Mouse (Mus musculus) embryonic facial prominence, embryonic 12.5 days (tissue): Measurements from ENCODE around the gene Bglap3. TPM values are rescaled to one million over a fixed set of nuclear protein-coding genes. Genes with fewer than 3 reads are reported as not detected.
"Not testable (repeated sequence)": the region's sequence is repeated elsewhere in the genome, so short reads cannot be mapped to it uniquely, and the experiment has no call there.

Experiments used
- ATAC-seq: fragments of 200-750 bp; cut with Nextera tagmentation; 2 replicates; pipeline ENCODE4 v1.8.0; 2017; ENCODE audit not compliant: insufficient number of reproducible peaks, insufficient read depth, low FRiP score, low TSS enrichment
- H3K27ac ChIP-seq: fragments of 300-500 bp; sonication (generic); 2 replicates; pipeline ENCODE4 v1.5.1; 2016; ENCODE audit warnings: mild to moderate bottlenecking
- H3K27me3 ChIP-seq: fragments of 300-500 bp; sonication (generic); 2 replicates; pipeline ENCODE4 v1.6.1; 2016; ENCODE audit warnings: mild to moderate bottlenecking, moderate library complexity
- H3K36me3 ChIP-seq: fragments of 300-500 bp; sonication (generic); 2 replicates; pipeline ENCODE4 v1.6.1; 2016; ENCODE audit warnings: mild to moderate bottlenecking
- H3K4me1 ChIP-seq: fragments of 300-500 bp; sonication (generic); 2 replicates; pipeline ENCODE4 v1.6.1; 2016
- H3K4me2 ChIP-seq: fragments of 300-500 bp; sonication (generic); replicated peaks from 2 replicates; pipeline ENCODE4 v1.6.1; 2016; ENCODE audit warnings: mild to moderate bottlenecking, moderate library complexity
- H3K4me3 ChIP-seq: fragments of 300-500 bp; sonication (generic); 2 replicates; pipeline ENCODE4 v1.5.1; 2016; ENCODE audit warnings: mild to moderate bottlenecking
- H3K9ac ChIP-seq: fragments of 300-500 bp; sonication (generic); 2 replicates; pipeline ENCODE4 v1.6.1; 2016; ENCODE audit warnings: mild to moderate bottlenecking, moderate library complexity
- H3K9me3 ChIP-seq: fragments of 300-500 bp; sonication (generic); 2 replicates; pipeline ENCODE4 v1.6.1; 2016; ENCODE audit warnings: mild to moderate bottlenecking, moderate library complexity
- WGBS: fragments of 180-500 bp; shearing (Covaris S2); methylation state at CpG from one replicate; pipeline ENCODE4 v1.1.7; 2016; 5-methylcytosine and 5-hydroxymethylcytosine counted together
- polyA plus RNA-seq: library from polyadenylated mRNA; unstranded; fragments of >200 nt; fragmentation: Nextera tagmentation; extraction: Ambion mirVana; gene quantifications from 2 replicates; pipeline ENCODE4 v1.2.1, GENCODE M21; 2016

Bglap3 gene
- polyA plus RNA-seq, 1 experiment from 2014 or later = 0.17 TPM

DNA sequence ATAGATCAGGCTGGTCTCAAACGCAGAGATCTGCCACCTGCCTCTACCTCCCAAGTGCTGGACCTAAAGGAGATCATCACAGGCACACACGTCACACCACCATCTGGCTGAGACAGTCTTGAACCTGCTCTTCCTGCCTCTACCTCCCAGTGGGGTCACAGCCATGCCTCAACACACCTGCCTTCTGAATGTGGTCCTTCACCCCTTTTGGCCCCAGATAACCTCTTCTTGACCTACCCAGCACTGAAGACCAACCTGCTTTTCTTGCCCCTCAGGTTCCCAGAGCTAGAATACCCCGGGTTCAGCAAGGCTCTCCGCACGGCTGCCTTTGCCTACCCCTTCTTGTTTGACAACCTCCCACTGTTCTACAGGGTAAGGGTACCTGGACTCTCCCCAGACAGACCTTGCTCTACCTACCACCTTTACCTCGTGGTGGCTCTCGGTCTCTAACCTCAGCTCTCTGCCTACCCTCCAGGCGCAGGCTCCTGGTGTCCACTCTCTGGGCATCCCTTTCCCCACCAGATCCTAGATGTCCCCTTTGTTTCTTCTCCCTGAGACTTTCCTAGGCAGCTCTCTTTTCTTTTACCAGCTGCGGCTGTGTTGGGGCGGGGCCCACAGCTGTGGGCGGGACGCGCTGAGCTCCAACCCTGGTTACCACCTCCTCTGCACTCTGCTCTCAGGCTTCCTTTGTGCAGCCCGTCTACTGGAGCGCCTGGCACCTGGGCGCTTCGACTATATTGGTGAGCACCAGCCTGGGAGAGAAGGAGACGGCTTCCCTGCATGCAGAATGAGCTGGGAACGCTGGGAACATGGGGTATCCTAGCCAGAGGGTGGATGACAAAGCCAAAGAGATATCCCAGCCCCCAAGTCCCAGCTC, 3.4 kb upstream of the Bglap3 start:
- H3K27me3 ChIP-seq = not testable (repeated sequence)
- 0 out of 2 replicates have a peak overlapping the region, but pooled peaks have one; percentile 30 for H3K27ac ChIP-seq
- WGBS = 10% methylated on average over 19 of the region's 19 CpGs

DNA sequence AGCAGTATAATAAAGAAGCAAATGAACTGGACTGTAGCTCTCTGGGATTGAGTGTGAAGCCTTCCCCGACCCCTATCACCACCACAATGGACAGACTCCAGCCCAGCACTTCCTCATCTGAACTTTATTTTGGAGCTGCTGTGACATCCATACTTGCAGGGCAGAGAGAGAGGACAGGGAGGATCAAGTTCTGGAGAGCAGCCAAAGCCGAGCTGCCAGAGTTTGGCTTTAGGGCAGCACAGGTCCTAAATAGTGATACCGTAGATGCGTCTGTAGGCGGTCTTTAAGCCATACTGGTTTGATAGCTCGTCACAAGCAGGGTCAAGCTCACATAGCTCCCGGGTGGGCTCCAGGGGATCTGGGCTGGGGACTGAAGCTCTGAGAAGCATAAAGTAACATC, 4.0 kb downstream of the Bglap3 start:
- peaks cover 25% of the 10 kb centered on the region for H3K27me3 ChIP-seq
- H3K4me1 ChIP-seq, H3K9ac ChIP-seq, H3K9me3 ChIP-seq, H3K27ac ChIP-seq, H3K4me2 ChIP-seq, H3K36me3 ChIP-seq, ATAC-seq, H3K4me3 ChIP-seq: not testable (repeated sequence)
- whole genome bisulfite sequencing = 85% methylated on average over 7 of the region's 7 CpGs

More for the DNA sequence above, 3.4 kb upstream of the Bglap3 start:
- not testable (repeated sequence) for H3K9ac ChIP-seq, H3K9me3 ChIP-seq, H3K36me3 ChIP-seq, H3K4me1 ChIP-seq
- peak; percentile 84 for ATAC-seq
- Histone ChIP-seq H3K4me2 (peak overlapping the region; percentile 44), H3K4me3 (peak overlapping the region; percentile 19; the same call in 1 of the 2 replicates)

DNA sequence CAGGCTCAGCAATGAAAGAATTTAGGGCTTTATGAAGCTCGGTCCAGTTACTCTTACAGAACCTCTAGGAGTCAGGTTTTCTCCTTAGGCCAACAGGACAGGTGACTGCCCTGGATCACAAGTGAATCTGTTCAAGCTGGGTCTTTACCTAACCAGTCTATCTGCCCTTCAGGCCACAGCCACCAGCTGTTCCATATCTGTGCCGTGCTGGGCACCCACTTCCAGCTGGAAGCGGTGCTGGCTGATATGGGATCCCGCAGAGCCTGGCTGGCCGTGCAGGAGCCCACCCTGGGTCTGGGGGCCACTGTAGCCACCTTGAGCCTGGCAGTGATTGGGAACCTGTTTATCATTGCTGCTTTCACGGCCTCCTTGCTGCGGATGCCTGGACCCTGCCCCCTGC, 5.0 kb downstream of the Bglap3 start:
- 43% methylated on average over 3 of the region's 7 CpGs for WGBS
- 0 out of 2 replicates have a peak, but pooled peaks have one; percentile 12 for ATAC-seq
- not testable (repeated sequence) for H3K36me3 ChIP-seq, H3K9ac ChIP-seq, H3K4me1 ChIP-seq, H3K27ac ChIP-seq, H3K4me2 ChIP-seq, H3K4me3 ChIP-seq, H3K9me3 ChIP-seq
- H3K27me3 ChIP-seq = peaks cover 25% of the 10 kb centered on the region

DNA sequence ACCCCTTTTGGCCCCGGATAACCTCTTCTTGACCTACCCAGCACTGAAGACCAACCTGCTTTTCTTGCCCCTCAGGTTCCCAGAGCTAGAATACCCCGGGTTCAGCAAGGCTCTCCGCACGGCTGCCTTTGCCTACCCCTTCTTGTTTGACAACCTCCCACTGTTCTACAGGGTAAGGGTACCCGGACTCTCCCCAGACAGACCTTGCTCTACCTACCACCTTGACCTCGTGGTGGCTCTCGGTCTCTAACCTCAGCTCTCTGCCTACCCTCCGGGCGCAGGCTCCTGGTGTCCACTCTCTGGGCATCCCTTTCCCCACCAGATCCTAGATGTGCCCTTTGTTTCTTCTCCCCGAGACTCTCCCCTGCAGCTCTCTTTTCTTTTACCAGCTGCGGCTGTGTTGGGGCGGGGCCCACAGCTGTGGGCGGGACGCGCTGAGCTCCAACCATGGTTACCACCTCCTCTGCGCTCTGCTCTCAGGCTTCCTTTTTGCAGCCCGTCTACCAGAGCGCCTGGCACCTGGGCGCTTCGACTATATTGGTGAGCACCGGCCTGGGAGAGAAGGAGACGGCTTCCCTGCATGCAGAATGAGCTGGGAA, 5.6 kb downstream of the Bglap3 start:
- WGBS = 5% methylated on average over 22 of the region's 22 CpGs
- not testable (repeated sequence) for H3K4me1 ChIP-seq, H3K27ac ChIP-seq, H3K9ac ChIP-seq, H3K36me3 ChIP-seq, H3K9me3 ChIP-seq
- peaks cover 25% of the 10 kb centered on the region for H3K27me3 ChIP-seq
- H3K4me2 ChIP-seq = peak overlapping the region; percentile 40
- peak; percentile 76 for ATAC-seq
- peak overlapping the region; percentile 24; the same call in 1 of the 2 replicates for H3K4me3 ChIP-seq

DNA sequence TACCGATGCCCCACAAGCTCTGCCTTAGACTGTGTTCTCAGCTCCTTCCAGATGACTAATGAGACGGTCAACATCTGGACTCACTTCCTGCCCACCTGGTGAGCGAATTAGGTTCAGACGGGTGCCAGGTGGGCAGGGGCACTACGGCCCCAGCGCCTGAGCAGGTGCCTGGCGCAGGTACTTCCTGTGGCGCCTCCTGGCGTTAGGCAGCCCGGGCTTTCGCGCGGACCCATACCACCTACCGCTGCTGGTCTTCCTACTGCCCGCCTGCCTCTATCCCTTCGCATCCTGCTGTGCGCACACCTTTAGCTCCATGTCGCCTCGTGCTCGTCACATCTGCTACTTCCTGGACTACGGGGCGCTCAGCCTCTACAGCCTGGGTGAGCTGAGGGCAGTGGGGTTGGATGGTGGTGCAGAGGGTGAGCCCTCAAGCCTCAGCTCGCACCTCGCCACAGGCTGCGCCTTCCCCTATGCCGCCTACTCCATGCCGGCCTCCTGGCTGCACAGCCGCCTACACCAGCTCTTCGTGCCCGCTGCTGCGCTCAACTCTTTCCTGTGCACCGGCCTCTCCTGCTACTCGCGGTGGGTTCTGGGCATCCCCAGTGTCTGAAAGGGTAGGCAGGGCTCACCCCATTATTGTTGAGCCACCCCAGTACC, 6.7 kb downstream of the Bglap3 start:
- WGBS = 37% methylated on average over 34 of the region's 34 CpGs
- no peak overlapping the region for H3K9ac ChIP-seq
- peaks cover 25% of the 10 kb centered on the region for H3K27me3 ChIP-seq
- H3K4me3 ChIP-seq = no peak overlapping the region
- H3K4me1 ChIP-seq = no peaks in the 10 kb centered on the region
- no peak overlapping the region; the same call in 1 of the 2 replicates for H3K4me2 ChIP-seq
- H3K9me3 ChIP-seq = peaks cover 8% of the 10 kb centered on the region; the same call in 1 of the 2 replicates
- no peak overlapping the region for H3K27ac ChIP-seq
- peaks cover 17% of the 10 kb centered on the region for H3K36me3 ChIP-seq
- ATAC-seq = no peak; the same call in 1 of the 2 replicates

DNA sequence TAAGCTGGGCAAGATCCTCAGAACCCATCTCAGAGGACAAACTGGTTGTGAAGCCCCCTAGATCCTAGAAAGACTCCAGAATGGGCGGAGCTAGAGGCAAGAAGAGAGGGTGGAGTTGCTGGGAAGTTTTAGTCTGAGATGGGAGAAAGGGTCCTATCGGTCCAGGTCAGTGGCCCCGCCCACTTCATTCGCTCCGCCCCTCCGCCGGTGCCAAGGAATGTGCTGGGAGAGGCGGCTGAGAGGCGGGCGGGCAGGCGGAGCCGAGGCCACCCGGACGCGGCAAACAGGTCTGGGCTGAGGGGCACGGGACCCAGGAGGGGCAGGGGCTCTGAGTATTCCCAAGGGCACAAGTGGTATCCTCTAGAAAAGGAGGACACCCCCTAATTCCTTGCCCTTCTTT, 8.2 kb downstream of the Bglap3 start, which contains the start of gene Paqr6:
Gene Paqr6 (plus strand): TSS at position 248 of the 400 bp plus-strand sequence.
- Histone ChIP-seq H3K27ac (no peak within 1 kb of the TSS), H3K4me3 (0 out of 2 replicates have a peak within 1 kb of the TSS, but pooled peaks have one; percentile 5), H3K9me3 (no peaks in the 10 kb centered on the region), H3K36me3 (peaks cover 32% of the 10 kb centered on the region), H3K4me2 (peak within 1 kb of the TSS; percentile 18; the same call in 1 of the 2 replicates), H3K27me3 (peaks cover 25% of the 10 kb centered on the region), H3K9ac (no peak within 1 kb of the TSS), H3K4me1 (no peaks in the 10 kb centered on the region)
- ATAC-seq = no peak
- under 1% methylated on average over 16 of the region's 16 CpGs for WGBS

DNA sequence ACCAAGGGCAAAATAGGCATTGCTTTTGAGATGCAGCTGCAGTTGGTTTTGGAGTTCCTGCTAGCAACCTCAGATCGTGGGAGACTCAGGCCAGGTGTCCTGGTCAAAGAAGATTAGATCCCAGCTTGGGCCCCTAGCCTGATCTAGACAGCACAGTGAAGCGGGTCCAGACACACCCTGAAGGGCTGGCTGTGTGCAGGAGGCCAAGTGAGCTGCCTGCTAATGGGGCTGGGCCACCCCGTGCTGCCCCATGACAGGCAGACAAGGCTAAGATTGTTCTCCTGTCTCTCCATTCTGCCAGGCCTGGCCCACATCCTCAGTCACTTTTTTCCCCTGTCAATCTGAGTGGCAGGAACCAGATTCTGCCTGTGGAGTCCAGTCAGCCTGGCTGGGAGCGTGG, 8.8 kb downstream of the Bglap3 start:
- no peak overlapping the region for H3K4me3 ChIP-seq
- H3K9ac ChIP-seq = no peak overlapping the region
- WGBS = 42% methylated on average over 4 of the region's 4 CpGs
- H3K4me1 ChIP-seq = no peaks in the 10 kb centered on the region
- H3K9me3 ChIP-seq = no peaks in the 10 kb centered on the region
- peaks cover 38% of the 10 kb centered on the region for H3K36me3 ChIP-seq
- H3K27ac ChIP-seq = no peak overlapping the region
- H3K27me3 ChIP-seq = peaks cover 25% of the 10 kb centered on the region
- H3K4me2 ChIP-seq = no peak overlapping the region
- no peak for ATAC-seq

DNA sequence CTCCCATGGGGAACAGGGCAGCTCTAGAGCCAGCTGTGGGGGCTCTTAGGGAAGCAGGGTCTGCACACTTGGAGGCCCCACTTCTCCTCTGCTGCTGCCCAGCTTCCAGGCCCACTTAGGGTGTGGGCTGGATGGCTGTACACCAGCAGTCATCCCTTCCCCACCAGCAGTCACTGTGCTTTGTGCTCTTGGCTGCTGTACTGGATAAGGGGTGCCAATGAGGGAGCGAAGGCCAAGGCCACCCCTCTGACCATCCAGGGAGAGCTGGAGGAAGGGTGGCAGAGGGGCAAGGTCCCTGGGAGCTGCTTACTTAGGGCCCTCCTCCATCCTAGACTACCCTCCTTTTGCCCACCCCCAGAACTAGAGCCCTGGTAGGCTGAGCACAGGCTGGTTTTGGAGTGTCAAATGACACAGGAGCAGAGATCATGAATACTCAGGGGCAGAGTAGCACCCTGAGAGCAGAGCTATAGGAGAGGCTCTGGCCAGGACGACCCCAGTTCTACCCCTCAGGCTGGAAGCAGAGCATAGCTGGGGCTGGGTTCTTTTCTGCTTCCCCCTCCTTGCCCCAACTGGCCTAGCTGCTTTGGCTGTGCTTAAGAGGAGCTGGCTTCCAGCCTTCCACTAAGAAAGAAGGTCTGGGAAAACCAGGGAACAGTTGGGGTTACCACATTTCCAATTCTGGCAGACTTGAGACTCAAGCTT, 10.8 kb downstream of the Bglap3 start:
- H3K9ac ChIP-seq = no peak overlapping the region
- WGBS = 91% methylated on average over 2 of the region's 2 CpGs
- no peaks in the 10 kb centered on the region for H3K9me3 ChIP-seq
- no peak overlapping the region for H3K27ac ChIP-seq
- H3K36me3 ChIP-seq = peaks cover 56% of the 10 kb centered on the region
- no peak overlapping the region for H3K4me2 ChIP-seq
- H3K27me3 ChIP-seq = peaks cover 25% of the 10 kb centered on the region
- H3K4me3 ChIP-seq = no peak overlapping the region
- H3K4me1 ChIP-seq = no peaks in the 10 kb centered on the region
- ATAC-seq = no peak

DNA sequence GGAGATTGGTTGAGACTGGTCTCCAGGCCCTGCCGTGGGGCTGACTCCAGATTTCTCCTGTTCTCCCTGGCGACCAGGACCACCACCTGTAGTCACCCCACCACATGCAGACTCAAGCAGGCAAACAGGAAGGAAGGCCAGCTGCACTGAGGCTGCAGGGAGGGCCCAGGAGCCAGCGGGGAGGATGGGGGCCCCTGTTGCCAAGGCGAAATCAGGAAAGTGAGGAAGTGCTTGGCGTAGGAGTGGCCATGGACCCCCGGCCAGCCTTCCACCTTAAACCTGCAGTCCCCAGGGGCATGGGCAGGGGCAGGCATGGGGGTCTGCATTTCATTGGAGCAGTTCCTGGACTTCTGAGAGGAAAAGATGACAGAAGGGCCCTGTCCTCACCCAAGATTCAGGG, 11.4 kb downstream of the Bglap3 start:
- H3K27me3 ChIP-seq = peaks cover 21% of the 10 kb centered on the region
- no peak overlapping the region for H3K9ac ChIP-seq
- H3K4me2 ChIP-seq = no peak overlapping the region
- H3K4me1 ChIP-seq = no peaks in the 10 kb centered on the region
- no peak overlapping the region for H3K27ac ChIP-seq
- H3K36me3 ChIP-seq = peaks cover 63% of the 10 kb centered on the region
- H3K9me3 ChIP-seq = no peaks in the 10 kb centered on the region
- ATAC-seq = no peak
- WGBS = 81% methylated on average over 6 of the region's 6 CpGs
- H3K4me3 ChIP-seq = no peak overlapping the region

DNA sequence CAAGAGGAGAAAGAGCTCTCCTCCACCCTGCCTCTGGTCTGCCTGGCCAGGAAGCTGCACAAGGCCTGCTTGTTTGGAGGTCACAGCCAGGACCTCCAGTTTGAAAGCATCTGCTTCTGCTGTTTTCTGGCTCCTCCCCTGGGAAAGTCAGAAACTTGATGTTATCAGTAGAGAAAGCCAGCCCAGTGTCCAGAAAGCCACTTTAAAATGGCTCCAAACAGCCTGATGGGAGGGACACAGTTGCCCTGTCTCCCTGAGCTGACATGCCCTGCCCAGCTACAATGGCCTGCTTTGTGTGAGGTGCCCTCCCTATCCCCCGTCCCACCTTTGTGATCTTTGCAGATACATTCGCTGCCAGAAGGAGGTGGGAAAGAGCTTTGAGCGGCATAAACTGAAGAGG, 12.6 kb downstream of the Bglap3 start:
- Histone ChIP-seq H3K4me1 (no peaks in the 10 kb centered on the region), H3K9me3 (no peaks in the 10 kb centered on the region), H3K9ac (no peak overlapping the region), H3K4me2 (no peak overlapping the region), H3K27me3 (peaks cover 10% of the 10 kb centered on the region), H3K36me3 (peaks cover 74% of the 10 kb centered on the region), H3K4me3 (no peak overlapping the region), H3K27ac (peak overlapping the region; percentile 48; the same call in 1 of the 2 replicates)
- no peak for ATAC-seq
- 38% methylated on average over 3 of the region's 3 CpGs for WGBS

DNA sequence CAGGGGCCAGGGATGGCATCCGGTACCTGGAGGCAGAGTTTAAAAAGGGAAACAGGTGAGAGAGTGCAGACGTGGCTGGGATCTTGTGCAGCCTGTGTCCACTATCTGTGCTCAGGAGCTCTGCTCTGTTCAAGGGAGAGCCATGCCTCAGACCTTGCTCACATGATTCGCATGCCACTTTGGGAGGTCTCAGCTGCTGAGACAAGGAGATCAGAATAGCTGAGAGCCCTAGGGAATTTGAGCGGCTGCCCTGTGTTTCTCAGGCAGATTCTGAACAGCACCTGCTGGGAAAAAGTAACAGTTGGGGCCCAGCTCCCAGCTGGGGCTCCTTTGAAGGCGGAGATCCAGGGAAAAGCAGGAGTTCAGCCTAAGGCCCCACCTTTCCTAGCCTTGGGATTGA, 13.0 kb downstream of the Bglap3 start:
- H3K27me3 ChIP-seq = peaks cover 6% of the 10 kb centered on the region
- H3K9ac ChIP-seq = no peak overlapping the region
- peaks cover 78% of the 10 kb centered on the region for H3K36me3 ChIP-seq
- ATAC-seq = no peak
- H3K4me3 ChIP-seq = no peak overlapping the region
- H3K4me2 ChIP-seq = no peak overlapping the region
- H3K9me3 ChIP-seq = no peaks in the 10 kb centered on the region
- H3K27ac ChIP-seq = peak overlapping the region; percentile 37; the same call in 1 of the 2 replicates
- 71% methylated on average over 5 of the region's 5 CpGs for WGBS
- H3K4me1 ChIP-seq = no peaks in the 10 kb centered on the region
